Mouse (Mus musculus) spleen, adult 2 months (tissue): ENCODE measurements around the gene Ophn1. TPM values are rescaled to one million over a fixed set of nuclear protein-coding genes. Genes with fewer than 3 reads are reported as not detected.
A peak's percentile ranks its signal among the peaks of the same experiment; 100 is the strongest.

Source experiments
- DNase-seq, 2 experiments: peaks; one replicate each; pipeline versions ENCODE4 v3.0.0 to v3.0.0-alpha.2; 2012 to 2021; ENCODE audit warnings: low spot score in 2 of 2, low read depth in 1 of 2
- H3K27ac ChIP-seq: fragments of 200-500 bp; 2 replicates; pipeline ENCODE4 v1.5.1; 2012; ENCODE audit warnings: low read length, inconsistent platforms; ENCODE audit not compliant: insufficient read depth
- H3K27me3 ChIP-seq: fragments of 200-500 bp; 2 replicates; pipeline ENCODE4 v1.6.1; 2012; ENCODE audit warnings: mild to moderate bottlenecking, moderate library complexity, low read length, inconsistent platforms; ENCODE audit not compliant: control insufficient read depth, insufficient read depth
- H3K36me3 ChIP-seq: fragments of 200-500 bp; 2 replicates; pipeline ENCODE4 v1.6.1; 2012; ENCODE audit warnings: mild to moderate bottlenecking, low read length, inconsistent platforms; ENCODE audit not compliant: control insufficient read depth, insufficient read depth
- H3K4me1 ChIP-seq: fragments of 200-500 bp; 2 replicates; pipeline ENCODE4 v1.6.1; 2011; ENCODE audit warnings: inconsistent platforms; ENCODE audit not compliant: control insufficient read depth, insufficient read depth, insufficient read length
- H3K4me3 ChIP-seq: fragments of 200-500 bp; 2 replicates; pipeline ENCODE4 v1.5.1; 2011; ENCODE audit warnings: mild to moderate bottlenecking, inconsistent platforms; ENCODE audit not compliant: insufficient read depth, insufficient read length; ENCODE audit errors: extremely low read depth
- CTCF ChIP-seq: fragments of 200-500 bp; IDR thresholded peaks from 2 replicates; pipeline ENCODE4 v1.5.1; 2011; ENCODE audit warnings: mild to moderate bottlenecking, inconsistent platforms; ENCODE audit not compliant: insufficient read depth, insufficient read length, insufficient replicate concordance; ENCODE audit errors: extremely low read depth
- POLR2A ChIP-seq: fragments of 200-500 bp; IDR thresholded peaks from 2 replicates; pipeline ENCODE4 v1.6.1; 2011; ENCODE audit warnings: low read depth, low read length, inconsistent platforms
- WGBS: fragments of 180-500 bp; shearing (Covaris S2); methylation state at CpG from one replicate; pipeline ENCODE4 v1.1.7; 2018; 5-methylcytosine and 5-hydroxymethylcytosine counted together
- polyA plus RNA-seq: library from polyadenylated mRNA; depleted of rRNA; stranded (reverse); fragments of >200 nt; gene quantifications from 2 replicates; pipeline ENCODE4 v1.2.3, GENCODE M21; 2012; rRNA removed

Ophn1 gene
- 0.68 and 1.5 TPM in 2 replicates for polyA plus RNA-seq

DNA sequence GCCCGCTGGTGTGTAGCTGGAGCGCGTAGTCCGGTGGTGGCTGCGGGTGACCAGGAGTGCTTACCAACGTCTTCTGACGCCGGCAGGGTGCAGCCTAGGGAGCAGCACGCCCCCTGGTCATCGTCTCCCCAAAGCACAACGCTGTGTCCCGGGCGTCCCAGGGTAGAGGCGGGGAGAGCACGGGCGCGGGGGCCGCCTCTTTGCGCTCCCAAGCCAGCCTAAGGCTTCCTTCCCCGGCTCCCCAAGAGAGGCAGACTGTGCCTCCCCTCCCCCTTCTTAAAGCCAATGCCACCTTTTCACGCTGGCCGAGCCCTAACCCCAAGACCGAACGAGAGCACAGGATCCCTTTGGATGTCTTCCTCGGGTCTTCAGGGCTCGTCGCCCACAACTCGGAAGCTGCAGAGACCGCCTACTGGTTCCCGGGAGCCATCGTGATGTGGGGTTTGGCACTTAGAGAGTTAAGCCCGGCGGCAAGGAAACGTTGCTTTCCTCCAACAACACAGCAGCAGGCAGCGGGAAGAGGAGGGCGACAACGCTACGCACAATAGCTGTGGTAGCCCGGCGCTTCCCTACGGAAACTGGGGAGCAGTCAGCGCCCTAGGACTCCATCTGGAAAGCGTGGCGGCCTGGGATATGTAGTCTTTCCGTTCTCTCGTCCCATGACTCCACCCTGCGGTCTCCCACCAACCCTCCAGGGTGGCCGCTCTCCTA lies at the start of gene Ophn1:
Ophn1 (minus strand) TSS at position 620 of the 711 bp plus-strand sequence.
- 26% methylated on average over 48 of the region's 48 CpGs for WGBS
- no peak for DNase-seq

DNA sequence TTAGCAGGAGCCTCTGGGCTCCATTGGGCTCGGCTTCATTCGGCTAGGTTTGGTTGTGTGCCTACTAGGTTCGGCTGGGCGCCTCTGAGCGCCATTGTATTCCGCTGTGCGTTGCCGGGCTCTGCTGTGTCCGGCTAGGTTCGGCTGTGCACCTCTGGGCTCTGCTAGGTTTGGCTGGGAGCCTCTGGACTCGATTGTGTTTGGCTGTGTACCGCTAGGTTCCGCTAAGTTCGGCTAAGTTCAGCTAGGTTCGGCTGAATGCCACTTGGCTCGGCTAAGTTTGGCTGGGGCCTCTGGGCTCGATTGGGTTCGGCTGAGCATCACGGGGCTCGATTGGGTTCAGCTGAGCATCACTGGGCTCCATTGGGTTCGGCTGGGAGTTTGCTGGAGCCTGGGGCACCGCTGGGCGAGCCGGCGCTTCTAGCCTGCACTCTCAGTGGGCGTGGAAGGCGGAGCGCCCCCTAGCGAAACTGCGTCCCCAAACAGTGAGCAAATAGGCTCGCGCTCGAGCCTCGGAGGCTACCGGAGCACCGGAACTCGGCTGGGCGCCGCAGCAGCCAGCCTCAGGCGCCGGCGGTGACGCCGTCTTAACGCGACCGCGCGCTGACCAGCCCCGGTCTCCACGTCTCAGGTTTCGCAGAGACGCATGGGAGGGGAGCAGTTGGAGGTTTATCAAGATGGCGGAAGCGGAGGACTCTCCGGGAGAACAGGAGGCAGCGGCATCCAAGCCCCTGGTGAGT lies 46.9 kb upstream of the Ophn1 start:
- Histone ChIP-seq H3K27ac (peak overlapping the region; percentile 93), H3K4me3 (peak overlapping the region; percentile 98), H3K36me3 (no peaks in the 10 kb centered on the region), H3K27me3 (no peaks in the 10 kb centered on the region), H3K4me1 (peaks cover 3% of the 10 kb centered on the region; the same call in 1 of the 2 replicates)
- peak; percentile 76 to 90 for DNase-seq
- TF ChIP-seq POLR2A (no peak), CTCF (peak; percentile 71)
- WGBS: 27% methylated on average over 57 of the region's 57 CpGs

More for the DNA sequence above, at the start of gene Ophn1:
- TF ChIP-seq CTCF (no peak), POLR2A (no peak)
- Histone ChIP-seq H3K27ac (no peak within 1 kb of the TSS), H3K36me3 (no peaks in the 10 kb centered on the region), H3K4me3 (peak within 1 kb of the TSS; percentile 51), H3K4me1 (no peaks in the 10 kb centered on the region; the same call in 1 of the 2 replicates), H3K27me3 (no peaks in the 10 kb centered on the region)

DNA sequence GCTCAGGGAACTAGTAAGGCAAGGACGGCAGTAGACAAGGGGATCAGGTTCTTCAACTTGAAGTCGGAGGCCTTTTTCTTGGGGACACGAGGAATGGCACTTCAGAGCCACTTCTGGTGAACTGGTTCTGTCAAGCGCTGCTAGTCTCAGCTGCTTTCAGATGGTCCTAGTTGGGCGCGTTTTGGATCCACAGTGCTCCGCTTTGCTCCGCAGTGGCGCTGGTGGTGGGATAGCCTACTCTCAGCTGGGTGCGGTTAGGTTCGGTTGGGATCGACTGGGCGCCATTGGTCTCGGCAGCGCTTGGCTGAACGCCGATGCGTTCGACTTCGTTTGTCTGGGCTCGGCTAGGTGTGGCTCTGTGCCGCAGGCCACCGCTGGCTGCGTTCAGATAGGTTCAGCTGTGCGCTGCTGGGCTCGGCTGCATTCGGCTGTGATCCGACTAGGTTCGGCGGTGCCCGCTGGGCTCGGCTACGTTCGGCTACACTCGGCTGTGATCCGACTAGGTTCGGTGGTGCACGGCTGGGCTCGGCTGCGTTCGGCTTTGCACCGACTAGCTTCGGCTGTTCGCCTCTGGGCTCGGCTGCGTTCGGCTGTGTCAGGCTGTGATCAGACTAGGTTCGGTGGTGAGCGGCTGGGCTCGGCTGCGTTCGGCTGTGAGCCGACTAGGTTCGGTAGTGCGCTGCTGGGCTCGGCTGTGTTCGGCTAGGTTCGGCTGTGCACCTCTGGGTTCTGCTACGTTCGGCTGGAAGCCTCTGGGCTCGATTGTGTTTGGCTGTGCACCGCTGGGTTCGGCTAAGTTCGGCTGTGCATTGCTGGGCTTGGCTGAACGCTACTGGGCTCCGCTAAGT lies 46.1 kb upstream of the Ophn1 start:
- Histone ChIP-seq H3K4me3 (peak overlapping the region; percentile 98), H3K4me1 (peaks cover 3% of the 10 kb centered on the region; the same call in 1 of the 2 replicates), H3K27me3 (no peaks in the 10 kb centered on the region), H3K27ac (peak overlapping the region; percentile 93), H3K36me3 (no peaks in the 10 kb centered on the region)
- no peak for TF ChIP-seq POLR2A
- no peak for TF ChIP-seq CTCF
- 39% methylated on average over 66 of the region's 66 CpGs for WGBS
- DNase-seq: peak; percentile 74 to 81

DNA sequence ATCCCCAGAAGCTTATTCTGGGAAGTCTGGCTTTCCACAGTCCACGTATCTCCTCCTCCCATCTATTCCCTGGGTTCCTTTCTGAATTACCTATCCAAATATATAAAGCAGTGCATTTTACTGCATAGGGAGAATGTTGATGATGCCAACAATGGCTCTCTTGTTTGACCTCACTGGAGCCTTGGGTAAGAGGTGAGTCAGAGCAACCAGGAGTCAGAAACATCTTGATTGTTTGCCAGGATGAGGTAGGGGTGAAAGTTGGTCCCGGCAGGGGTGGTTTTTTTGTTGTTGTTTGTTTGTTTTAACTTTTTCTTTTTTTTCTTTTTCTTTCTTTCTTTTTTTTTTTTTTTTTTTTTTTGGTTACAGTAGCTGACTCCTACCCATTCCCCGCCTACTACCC lies 45.3 kb upstream of the Ophn1 start, which contains the start of gene Yipf6:
Yipf6 (plus strand) TSS at position 216 of the 400 bp plus-strand sequence.
- peaks cover 3% of the 10 kb centered on the region; the same call in 1 of the 2 replicates for H3K4me1 ChIP-seq
- 78% methylated on average over 3 of the region's 3 CpGs for WGBS
- TF ChIP-seq CTCF (no peak), POLR2A (no peak)
- H3K4me3 ChIP-seq: peak within 1 kb of the TSS; percentile 98
- peak within 1 kb of the TSS; percentile 93 for H3K27ac ChIP-seq
- H3K36me3 ChIP-seq: no peaks in the 10 kb centered on the region
- no peak for DNase-seq
- H3K27me3 ChIP-seq: no peaks in the 10 kb centered on the region

DNA sequence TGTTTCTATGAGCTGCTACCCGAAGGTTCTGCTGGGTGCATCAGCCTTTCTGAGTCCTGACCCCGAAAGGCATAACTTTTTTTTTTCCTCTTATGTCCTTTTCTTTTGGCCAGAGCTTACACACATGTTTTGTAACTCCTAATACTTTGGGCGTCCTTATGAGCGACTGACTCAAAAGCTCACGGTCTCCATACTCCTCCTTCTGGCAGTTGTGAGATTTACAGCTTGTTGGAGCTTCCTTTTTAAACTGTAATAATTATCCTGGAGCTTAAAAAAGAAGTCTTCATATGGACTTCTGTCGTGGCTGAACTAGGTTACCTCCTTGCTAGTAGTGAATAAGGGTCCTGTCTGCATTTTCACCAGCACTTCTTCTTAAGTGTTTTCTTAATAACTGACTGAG lies 28.6 kb upstream of the Ophn1 start:
- Histone ChIP-seq H3K4me1 (no peaks in the 10 kb centered on the region), H3K27me3 (no peaks in the 10 kb centered on the region), H3K36me3 (no peaks in the 10 kb centered on the region), H3K4me3 (no peak overlapping the region), H3K27ac (no peak overlapping the region)
- 27% methylated on average over 6 of the region's 6 CpGs for WGBS
- no peak for DNase-seq
- TF ChIP-seq POLR2A: no peak
- TF ChIP-seq CTCF: no peak

DNA sequence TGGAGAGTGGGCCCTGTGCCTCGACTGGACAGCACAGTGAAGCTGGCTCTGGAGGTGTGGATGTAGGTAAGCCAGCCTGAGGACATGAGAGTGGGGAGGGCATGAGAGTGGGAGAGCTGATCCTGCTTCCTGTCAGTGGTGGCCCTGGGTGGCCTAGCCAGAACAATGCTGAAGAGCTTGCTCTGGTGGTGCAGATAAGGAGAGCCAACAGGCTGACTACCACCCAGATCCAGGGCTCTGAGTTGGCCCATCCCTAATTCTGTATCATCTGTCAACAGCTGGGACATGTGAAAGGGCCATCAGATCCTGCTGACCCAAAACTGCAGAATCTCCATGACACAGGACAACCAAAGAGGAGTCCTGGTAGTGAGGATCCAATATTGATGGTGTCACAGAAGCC lies 18.1 kb upstream of the Ophn1 start:
- H3K4me1 ChIP-seq: no peaks in the 10 kb centered on the region
- no peak overlapping the region for H3K27ac ChIP-seq
- WGBS: 58% methylated on average over 1 of the region's 1 CpGs
- no peak overlapping the region for H3K4me3 ChIP-seq
- no peak for TF ChIP-seq POLR2A
- no peak for TF ChIP-seq CTCF
- no peaks in the 10 kb centered on the region for H3K36me3 ChIP-seq
- H3K27me3 ChIP-seq: no peaks in the 10 kb centered on the region
- no peak for DNase-seq
